Mouse (Mus musculus): ENCODE measurements around the gene Ndufc1. TPM values are rescaled to one million over a fixed set of nuclear protein-coding genes. Genes with fewer than 3 reads are reported as not detected.
"Not testable (repeated sequence)": the region's sequence is repeated elsewhere in the genome, so short reads cannot be mapped to it uniquely, and the experiment has no call there.

Ndufc1 gene
- total RNA-seq, 2 experiments from 2014 or later, result 1,156 to 1,193 TPM

DNA sequence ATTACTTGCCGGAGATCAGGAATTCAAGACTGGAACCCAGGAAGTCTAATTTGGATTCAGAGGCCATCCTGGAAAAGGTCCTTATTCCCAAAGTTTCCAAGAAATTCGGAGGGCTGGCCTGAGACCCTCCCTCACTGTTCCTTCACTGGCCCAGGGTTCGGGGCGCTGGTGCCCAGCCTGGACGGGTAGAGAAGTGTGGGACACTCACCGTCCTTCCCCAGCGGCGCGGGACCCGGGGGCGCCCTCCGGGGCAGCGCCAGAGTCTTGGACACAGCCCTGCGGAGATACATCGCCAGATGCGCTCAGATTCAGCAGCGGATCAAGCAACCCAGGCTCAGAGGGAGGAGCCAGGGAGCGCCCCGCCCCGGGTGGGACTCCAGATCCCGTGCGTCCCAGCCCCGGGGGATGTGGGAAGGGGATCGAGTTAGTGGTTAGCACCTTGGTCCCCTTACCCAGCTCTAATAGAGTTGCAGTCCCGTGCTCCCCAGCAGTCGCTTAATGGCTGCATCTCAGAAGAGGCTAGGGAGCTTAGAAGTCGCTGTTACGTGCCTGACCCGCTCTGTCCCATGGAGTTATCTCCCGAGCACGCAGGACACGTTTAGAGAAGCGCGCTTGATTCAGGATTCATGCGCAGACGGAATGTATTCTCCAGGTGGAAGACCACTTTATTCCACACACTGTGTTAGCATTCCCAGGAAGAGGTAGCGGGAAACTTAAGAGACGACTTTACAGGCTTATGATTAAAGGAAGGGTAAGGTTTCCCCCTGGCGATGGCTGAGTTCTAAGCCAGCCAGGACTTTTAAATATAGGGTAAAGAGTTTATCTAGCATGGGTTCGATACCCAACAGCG, 12.3 kb downstream of the Ndufc1 start, which contains the start of gene Mgarp:
Gene Mgarp, minus strand, starts transcription at position 520 of the 850 bp plus-strand sequence.
- peak; percentile 51 for DNase-seq

DNA sequence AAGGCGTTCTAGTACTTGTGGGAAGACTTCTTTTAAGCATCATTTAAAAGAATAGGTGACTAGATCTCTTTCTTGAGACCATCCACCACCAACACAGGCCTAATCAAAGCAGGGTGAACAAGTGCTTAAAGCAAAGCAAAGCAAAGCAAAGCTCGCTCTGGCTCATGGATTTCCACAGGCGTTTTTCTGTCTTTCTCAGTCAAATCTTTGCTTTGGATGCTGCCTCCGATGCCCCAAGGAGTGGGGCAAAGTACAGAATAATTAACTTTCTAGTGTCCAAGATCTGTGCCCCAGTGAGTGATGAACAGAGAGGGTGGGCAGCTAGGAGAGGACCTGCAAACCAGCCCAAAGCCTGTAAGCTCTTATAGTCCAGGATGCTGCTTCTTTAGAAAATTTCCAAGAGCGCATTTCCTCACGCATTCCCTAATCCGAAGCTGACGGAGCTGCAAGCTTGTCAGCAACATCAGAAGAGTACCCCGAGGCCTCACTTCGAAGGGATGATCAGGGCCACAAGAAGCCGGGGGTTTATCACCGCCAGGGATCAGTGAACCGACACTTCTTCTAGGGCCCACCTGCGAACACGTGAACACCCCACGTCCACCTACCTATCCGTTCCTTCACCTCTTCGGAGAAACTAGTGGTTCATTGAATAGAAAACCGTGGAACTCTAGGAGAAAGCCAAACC, 13.2 kb downstream of the Ndufc1 start:
- DNase-seq, result no peak

DNA sequence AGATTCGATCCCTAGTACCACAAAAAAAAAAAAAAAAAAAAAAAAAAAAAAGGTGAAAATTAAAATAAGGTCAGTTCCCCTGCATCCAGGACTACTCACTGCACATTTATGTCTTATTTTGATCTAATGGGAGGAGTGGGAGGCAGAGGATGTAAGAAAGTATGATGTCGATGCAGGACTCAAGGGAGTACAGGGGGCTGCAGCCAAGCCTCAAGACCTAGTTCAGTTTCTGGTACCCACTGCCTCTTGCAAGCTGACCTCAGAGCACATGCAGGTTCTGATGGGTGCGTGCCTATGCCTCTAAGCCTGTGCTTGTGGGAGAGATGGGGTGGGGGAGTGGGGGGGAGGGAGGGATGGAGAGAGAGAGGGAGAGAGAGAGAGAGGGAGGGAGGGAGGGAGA, 13.9 kb downstream of the Ndufc1 start:
- DNase-seq, result no peak

DNA sequence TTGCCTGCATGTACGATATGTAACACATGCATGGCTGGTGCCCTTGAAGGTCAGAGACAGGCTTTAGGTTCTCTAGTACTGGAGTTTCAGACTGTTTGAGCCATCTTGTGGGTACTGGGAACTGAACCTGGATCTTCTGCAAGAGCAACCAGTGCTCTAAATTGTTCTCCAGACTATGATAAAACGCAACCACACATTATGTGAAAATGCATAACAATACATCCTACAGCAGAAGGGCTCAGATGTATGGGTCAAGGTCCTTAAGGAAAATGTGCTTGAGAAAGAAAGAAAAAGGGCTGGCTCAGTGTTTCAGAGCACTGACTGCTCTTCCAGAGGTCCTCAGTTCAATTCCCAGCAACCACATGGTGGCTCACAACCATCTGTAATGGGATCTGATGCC, 15.1 kb downstream of the Ndufc1 start:
- no peak for DNase-seq

DNA sequence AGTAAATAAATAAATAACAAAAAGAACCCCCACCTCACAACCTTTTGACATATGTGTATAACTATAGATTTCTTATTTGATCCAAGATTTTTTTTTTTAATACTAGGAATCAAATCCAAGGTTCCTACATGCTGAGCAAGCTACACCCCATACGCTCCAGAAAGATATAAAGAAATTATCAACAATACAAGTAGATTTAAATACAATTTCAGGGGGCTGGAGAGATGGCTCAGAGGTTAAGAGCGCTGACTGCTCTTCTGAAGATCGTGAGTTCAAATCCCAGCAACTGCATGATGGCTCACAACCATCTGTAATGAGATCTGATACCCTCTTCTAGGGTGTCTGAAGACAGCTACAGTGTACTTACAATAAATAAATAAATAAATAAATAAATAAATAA, 15.8 kb downstream of the Ndufc1 start:
- DNase-seq, result not testable (repeated sequence)

DNA sequence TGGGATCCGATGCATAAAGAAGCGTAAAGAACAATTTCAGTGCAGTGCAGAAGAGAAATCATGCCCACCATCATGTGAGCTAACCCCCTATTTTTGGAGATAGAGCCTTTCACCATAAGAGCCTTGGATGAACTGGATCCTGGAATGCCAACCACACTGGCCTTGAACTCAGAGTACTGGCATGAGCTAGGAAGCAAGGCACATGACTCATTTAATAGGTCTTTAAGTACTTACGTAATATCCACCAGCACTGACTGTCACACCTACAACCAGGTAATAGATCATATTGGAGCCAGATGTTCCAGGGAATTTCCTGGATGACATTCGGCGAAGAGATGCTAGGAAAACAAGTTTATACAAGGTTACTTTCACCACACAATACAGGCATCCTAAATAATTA, 17.2 kb downstream of the Ndufc1 start:
- no peak for DNase-seq

DNA sequence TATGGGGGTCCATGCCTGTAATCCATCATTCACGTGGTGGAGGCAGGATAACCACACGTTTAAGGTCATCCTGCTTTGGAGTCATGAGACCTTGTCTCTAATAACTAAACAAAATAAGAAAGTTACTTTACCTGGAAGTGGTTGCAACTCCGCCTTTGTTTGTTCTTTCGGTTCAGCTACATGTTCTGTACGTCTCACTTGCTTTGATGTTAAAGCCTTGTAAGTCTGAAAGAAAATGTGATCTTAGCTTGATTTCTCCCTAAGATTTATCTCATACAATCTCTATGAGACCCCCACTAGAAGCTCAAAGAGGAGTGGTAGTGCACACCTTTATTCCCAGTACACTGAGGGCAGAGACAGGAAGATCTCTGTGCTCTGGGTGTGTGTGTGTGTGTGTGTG, 17.7 kb downstream of the Ndufc1 start:
- no peak for DNase-seq

DNA sequence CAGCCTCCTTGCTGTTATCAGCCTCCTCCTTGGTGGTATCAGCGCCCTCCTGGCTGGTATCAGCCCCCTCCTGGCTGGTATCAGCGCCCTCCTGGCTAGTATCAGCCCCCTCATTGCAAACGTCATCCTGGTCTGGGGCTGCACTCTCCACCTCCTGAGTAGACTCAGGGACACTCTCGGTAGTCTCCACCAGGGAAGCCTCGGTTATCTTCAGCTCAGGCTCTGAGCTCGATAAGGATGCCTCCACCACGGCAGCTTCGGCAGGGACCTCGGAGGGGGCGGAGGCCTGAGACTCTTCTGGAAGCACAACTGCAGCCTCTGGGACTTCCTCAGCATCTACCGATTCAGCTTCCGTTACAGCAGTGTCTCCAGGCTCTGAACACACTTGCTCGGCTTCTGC, 19.9 kb downstream of the Ndufc1 start:
- no peak for DNase-seq

DNA sequence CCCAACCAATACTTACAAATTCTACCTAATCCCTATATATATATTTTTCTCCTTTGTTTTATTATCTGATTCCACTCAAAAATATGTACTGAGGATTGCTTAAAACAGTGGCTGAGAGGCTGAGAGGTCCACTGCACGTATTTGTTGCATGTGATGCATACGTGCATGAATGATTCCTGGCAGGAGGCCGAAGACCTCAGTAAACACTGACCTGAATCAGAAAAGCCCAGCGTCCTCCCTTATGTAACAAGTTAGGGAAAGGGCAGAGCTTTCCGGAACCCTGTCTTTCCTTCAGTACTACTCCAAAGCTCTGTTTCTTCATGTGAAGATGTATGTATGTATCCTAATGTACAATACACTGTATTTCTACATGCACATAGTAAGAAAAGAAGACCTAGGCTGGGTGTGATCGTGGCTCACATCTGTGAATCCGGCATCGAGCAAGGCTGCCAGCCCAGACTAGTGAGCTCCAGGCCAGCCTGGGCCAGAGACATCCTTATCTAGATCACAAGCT, 20.9 kb downstream of the Ndufc1 start:
- no peak for DNase-seq

DNA sequence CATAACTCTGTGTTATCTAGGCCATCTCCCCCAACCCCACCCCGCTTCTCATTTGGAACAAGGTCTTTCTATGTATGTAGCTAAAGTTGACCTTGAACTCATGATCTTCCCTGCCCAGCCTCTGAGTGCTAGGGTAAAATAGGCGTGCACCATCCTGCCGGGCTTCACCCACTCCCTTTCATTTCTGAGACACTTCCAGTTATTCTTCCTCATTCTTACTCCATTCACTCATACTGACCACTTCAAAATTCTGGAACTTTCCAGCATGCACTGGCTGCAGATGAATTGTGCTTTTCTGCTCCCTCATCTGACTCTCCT, 21.7 kb downstream of the Ndufc1 start:
- no peak for DNase-seq

DNA sequence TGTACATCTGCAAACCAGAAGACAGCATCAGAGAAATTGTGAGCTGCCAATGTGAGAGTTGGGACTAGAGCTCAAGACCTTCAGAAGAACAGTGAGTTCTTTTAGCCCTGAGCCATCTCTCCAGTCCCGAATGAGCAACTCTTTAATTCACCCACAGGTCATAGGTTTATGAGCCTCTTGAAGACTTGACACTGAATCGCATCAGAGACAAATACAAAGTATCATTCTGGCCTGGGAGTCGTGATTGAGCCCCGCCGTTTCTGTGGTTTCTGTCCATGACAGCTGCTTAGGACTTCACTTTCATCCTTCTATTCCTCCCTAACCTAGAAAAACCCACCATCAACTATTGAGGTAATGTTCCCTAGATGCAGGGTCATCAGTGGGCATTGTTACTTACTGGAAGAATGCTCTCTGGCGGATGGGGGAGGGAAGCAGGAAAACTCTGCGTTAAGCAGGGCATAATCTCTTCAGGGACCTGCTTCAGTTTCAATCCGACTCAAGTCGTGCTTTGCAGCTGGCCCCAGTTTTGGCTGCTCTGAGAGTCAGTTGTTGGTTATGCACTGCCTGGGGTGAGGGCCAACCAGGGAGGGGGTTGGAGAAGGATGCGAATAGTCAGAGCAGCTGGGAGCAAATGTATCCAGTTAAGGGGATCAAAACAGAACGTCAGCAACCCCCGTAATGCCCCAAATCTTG, 22.2 kb downstream of the Ndufc1 start:
- peak; percentile 35 for DNase-seq

DNA sequence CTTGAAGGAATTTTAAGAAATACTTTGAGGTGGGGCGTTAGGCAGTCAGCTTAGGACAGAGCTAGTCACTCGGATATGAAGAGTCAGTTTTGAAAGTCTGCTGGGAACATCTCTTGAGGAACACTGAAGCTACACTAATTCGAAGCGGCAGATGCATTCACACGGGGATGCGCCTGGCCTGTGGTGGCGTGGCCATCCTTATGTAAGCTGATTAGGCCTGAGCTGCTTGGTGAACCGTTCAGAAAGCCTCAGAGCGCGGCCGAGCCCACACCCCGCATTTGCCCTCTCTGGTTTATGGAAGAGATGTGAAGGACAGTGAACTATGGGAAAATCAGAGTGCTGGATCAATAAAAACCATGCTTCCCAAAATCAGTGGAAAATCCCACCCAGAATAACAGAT, 25.4 kb downstream of the Ndufc1 start:
- DNase-seq, result no peak

DNA sequence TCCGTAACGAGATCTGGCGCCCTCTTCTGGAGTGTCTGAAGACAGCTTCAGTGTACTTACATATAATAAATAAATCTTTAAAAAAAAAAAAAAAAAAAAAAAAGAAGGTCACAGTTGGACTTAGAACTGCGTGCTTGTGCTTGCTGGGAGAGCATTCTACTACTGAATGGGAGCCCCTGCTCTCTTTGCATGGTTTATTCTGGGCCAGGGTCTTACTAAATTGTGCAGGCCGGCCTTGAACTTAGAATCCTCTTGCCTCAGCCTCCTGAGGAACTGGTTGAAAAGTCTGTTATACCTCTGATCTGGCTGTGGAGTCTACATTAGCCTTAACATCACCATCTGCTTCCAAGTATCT, 28.2 kb downstream of the Ndufc1 start:
- DNase-seq, result no peak

DNA sequence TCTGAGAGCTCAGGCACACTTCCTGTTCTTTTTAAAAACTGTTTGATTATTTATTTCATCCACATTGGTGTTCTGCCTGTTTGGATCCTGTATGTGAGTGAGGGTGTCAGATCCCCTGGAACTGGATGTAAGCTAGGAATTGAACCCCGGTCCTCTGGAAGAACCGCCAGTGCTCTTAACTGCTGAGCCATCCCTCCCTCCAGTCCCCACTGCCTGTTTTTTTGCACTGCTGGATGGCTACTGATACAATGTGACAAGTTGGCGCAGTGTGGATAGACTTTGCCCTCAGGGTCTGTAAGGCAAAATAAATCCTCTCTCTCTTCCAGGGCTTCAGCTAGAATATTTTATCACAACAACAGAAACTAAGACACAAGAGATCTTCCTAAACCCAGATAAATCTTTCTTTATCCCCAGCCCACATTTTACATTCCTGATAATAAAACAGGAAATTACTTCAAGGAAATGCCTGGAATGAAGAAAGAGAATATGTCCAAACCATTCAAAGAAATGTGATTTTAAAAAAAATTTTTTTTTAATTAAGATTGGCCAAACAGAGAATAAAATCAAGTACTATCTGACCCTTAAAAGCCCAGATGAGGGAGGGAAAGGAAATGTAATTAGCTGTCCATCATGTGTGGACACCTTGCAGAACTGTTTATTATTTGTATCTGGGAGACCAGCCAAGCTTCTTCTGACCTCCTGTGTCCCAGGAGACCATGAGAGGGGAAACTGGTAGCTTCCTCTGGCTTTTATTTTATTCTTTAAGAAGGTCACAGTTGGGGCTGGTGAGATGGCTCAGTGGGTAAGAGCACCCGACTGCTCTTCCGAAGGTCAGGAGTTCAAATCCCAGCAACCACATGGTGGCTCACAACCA, 28.8 kb downstream of the Ndufc1 start:
- DNase-seq, result no peak

DNA sequence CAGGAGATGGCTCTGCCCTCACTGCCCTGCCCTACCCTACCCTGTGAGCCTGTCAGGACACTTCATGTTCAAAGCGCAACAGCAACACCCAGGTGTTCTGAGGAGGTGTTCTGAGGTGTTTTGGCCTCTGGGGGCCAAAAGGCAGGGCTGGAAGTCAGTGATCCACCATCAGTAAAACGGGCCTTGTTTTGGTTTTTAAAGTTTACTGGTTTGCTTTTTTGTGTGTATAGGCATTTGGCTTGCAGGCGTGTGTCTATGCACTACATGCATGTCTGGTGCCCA, 30.2 kb downstream of the Ndufc1 start:
- DNase-seq, result no peak

DNA sequence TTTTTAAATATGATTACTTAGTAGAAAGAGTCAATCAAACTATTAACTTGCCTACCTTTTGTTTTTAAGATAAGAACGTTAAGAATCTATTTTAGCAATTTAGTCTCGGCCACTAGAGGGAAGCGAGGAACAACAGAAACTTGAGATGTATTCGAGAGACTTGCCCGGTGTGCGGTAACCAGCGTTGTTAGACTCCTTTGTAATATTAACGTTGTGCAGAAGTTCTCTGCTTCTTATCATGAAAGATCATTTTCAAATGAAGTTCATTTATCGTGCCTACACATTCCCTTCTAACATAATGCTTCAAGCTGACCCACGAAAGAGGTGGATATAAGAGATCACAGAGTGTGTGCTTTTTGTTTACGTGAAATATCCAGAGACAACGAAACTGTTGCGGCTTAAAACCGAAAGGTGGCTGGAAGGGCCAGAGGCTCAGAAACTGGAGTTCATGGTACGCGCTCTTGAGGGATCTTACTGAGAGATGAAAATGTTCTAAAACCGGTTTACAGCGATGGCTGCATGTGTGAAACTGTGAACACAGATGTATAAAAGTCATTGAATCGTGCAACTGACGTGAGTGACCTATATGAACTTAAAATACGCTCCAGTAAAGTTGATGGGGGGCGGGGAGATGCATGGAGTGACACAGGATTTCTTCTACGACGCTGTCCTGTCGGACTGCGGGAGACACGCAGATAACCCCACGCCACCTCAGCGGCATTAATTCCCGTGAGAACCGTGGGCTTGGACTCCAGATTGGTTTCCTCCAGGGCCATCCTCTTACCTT, 30.7 kb downstream of the Ndufc1 start:
- no peak for DNase-seq

DNA sequence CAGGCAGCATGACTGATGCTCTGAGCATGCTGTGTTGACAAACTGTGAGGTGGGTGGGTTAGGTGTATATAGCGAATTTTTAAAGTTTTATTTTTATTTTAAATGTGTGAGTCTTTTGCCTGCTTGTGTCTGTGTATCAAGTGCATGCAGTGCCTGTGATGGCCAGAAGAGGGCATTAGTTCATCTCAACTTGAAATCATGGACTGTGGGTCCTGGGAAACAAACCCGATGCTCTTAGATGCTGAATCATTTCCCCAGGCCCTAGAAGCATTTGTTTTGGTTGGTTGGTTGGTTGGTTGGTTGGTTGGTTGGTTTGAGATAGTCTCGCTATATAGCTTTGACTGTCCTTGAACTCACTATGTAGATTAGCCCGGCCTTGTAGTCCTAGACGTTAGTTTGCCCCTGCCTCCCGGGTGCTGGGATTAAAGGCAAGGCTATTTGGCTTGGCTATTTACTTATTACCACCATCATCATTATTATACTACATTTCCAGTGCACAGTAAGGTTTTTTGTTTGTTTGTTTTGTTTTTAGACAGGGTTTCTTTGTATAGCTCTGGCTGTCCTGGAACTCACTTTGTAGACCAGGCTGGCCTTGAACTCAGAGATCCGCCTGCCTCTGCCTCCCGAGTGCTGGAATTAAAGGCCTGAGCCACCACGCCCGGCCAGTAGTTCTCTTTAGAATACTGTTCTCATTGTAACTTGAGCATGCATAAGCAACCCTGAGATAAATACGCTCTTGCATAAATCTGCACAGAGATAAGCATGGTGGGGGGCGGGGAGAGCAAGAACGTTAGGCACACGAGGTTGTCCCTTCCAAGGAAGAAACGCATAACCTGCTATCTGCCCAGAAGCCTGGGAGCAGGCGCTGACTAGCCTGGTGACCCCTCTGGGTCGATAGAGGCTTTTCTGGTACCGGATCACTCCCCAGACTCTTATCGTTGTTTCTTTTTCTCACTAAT, 33.2 kb downstream of the Ndufc1 start:
- no peak for DNase-seq

DNA sequence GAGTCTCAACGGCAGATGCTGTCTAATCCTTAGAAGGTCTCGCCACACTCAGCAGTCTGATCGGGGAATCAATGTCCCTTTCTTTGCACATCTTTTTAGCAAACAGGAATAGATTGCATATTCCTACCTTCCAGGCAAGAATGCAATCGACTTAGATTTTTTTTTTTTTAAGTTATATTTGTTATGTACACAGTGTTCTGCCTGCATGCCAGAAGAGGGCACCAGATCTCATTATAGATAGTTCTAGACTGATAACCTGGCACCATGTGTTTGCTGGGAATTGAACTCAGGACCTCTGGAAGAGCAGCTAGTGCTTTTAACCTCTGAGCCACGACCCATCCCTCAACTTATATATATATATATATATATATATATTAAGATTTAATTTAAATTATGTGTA, 35.2 kb downstream of the Ndufc1 start:
- no peak for DNase-seq

DNA sequence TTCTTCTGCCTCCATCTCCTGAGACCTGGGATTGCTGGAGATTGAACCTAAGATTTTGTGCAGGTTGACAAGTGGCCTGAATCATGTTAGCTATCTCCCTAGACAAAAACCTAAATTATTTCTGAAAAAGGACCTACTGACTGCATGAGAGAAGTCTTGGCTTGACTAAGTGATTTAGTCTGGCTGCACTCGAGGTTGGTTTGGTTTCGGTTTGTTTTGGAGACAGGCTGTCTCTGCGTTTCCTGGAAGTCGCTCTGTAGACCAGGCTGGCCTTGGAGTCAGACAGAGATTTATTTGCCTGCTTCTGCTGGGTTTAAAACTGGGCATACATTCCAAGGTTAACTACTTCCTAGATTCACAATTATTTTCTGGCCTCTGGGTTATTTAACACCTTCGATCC, 35.9 kb downstream of the Ndufc1 start:
- no peak for DNase-seq

DNA sequence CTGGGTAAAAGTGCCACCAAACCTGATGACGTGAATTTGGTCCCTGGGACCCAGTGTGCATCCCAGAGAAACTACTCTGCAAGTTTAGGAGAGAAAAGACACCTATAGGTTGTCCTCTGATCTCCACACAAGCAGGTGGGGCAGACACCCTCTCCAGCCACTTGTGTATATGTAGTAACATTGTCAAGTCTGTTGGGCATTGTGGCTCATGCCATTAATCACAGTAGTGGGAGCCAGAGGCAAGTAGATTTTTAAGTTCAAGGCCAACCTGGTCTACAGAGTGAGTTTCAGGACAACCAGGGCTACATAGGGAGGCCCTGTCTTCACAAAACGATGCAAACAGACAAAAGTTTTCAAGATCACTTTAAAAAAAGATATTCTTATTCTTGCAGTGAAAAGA, 37.0 kb downstream of the Ndufc1 start:
- no peak for DNase-seq

Data from gastrocnemius, postnatal 25 days (tissue).